Mouse (Mus musculus) brain, adult 2 months (tissue): ENCODE measurements at regions not wholly inside any gene's neighbourhood (a gene's known extent, or its start where the extent isn't known, plus 50 kb on each side); places are given as distances from the start of the nearest gene placed in this dataset.

ENCODE experiments used
- DNase-seq: peaks from one replicate; pipeline ENCODE4 v3.0.0; 2011; ENCODE audit warnings: low read depth, low spot score

GRCm38 (mm10) chr2:128526100-128526499 is 64.9 kb upstream of the Spdye4c start:
- DNase-seq = no peak

- DNase-seq = no peak
Measured at GRCm38 (mm10) chr2:128526883-128527344, 64.1 kb upstream of the Spdye4c start.

DNA sequence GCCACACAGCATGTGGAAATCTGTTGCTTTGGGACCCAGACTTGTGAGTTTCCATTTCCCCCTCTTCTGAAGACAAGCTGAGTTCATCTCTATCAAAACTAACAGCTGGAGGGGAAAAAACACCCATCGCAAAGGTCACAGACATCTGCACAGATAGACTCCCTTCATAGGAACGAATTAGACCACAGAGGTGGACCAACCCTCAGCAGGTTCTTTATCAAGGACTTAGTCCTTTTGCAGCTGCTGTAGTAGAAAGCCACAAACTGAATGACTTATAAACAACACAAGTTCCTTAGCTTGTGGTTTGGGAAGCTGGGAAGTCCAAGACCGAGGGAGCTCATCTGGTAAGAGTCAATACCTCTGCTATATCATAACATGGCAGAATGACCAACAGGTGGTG is 54.7 kb upstream of the Spdye4c start:
- DNase-seq = no peak

DNA sequence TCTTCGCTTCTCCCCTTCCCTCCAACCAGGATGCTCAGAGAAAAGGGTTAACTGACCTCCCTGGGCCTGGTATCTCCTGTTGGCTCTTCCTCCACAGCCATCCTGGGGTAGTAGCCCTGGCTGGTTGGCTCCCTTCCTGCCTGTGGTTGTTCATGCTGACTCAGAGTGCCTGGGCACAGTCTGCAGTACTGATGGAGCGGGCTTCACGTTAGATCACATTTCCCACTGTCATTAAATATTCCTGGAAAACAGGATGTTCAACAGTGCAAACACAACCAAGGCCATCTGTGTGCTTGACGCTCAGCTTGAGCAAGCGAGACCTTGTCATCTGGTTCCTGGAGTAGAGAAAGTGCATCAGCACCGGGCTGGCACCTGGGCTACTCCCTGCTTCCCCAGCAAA is 53.6 kb upstream of the Spdye4c start:
- peak; percentile 14 for DNase-seq

- no peak for DNase-seq
Measured at GRCm38 (mm10) chr2:128538736-128539135, 52.3 kb upstream of the Spdye4c start.
